Mouse (Mus musculus) fat pad, adult 2 months (tissue): ENCODE measurements around the gene Ppp1r1b.
"Not testable (repeated sequence)": the region's sequence is repeated elsewhere in the genome, so short reads cannot be mapped to it uniquely, and the experiment has no call there.

Experiments
- DNase-seq: peaks from one replicate; pipeline ENCODE4 v3.0.0-alpha.2; 2011; ENCODE audit warnings: low read depth, low spot score; ENCODE audit errors: extremely low read depth

The Ppp1r1b gene

DNA sequence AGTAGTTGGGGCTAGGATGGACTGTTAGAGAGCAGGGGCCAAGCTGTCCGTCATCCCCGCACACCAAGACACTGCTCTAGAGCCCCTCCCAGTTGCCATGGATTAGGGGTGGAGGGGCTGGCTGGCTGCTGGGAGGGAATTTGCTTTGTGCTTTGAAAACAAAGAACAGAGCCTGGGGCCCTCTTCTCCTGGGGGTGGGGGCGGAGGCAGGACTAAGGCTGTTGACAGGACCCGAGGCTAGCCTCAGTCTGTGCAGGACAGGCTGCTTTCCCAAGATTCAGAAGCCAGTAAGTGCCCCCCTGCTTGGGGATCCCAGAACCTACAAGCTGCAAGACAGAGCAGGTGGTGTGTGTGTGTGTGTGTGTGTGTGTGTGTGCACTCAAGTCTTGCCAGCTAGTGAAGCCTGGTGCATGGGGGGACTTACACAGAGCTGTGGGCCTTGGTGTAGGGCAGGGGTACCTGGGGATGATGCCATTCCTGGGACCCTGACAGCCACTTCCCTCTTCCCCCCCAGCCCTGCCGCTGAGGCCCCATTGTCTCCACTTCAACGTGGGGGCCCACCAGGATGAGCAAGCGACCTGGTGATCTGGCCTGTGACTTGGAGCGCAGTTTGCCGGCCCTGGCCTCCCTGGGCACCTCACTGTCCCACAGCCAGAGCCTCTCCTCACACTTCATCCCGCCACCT is 23.5 kb downstream of the Ppp1r1b start:
- no peak for DNase-seq

DNA sequence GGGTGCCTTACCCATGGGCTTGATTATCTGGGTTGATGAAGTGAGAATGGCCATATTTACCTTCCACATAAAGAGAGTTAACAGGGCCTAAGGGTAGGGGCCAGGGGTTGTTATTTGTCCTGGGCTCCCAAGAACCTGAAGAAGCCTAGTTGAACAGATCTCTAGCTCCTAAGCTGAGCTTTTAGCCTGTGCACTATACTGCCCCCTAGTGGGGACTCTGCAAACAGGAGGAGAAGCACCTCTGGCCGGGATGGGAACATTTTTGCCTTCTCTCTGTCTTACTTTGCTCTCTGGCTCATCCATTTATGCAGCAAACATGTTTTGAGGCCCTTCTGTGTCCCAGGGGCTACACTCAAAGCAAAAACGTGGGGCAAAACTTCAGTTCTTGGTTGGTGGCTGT is 24.2 kb downstream of the Ppp1r1b start:
- DNase-seq = no peak

DNA sequence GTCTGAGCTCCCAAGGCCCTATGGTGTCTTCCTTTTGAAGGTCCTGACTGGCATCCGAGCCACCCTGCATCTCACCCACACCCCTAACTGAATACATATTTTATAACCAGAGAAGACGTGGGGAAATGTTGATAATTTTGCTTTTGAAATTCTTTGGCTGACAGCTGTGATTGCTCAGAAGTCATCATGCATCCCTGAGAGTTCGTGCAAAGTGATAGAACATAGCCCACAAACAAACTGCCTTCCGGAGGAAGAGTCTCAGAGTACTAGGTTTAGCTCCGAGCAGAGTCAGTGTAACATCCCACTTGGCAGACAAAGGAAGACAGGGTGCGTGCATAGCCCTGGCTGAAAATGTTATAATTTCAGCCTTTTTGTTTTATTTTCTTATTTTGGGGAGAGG is 25.0 kb downstream of the Ppp1r1b start:
- no peak for DNase-seq

DNA sequence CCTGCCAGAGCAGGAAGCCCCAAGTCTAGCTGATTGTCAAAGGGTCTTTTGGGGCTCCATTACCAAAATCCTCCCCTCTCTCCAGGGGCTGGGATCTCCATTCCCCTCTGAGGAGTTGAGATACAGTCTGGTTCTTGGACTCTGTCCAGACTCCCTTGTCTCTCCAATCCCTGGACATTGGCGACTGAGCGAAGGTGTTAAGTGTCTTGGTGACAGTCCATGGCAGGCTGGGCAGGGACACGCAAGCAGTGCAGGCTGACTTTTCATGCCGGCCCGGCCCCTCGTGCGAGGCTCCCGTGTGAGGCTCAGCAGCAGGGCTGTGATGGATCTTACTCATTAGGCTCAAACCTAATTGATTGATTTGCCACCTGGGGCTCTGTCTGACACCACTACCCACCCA is 26.1 kb downstream of the Ppp1r1b start:
- no peak for DNase-seq

DNA sequence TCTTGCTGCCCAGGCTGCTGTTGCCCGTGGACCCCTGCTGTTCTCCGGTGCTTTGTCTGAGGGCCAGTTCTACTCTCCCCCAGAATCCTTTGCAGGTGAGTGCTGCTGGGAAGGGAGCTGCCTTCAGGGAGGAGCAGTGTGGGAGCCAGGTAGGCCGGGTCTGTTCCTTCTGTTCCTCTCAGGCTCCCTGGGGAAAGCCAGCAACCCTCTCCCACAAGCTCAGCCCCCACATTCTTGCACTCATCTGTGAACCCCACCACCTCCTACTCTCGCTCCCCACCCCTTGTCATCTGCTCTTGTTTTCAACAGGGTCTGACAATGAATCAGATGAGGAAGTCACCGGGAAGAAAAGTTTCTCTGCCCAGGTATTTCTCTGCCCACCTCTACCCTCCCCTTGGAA is 28.6 kb downstream of the Ppp1r1b start:
- DNase-seq = no peak

DNA sequence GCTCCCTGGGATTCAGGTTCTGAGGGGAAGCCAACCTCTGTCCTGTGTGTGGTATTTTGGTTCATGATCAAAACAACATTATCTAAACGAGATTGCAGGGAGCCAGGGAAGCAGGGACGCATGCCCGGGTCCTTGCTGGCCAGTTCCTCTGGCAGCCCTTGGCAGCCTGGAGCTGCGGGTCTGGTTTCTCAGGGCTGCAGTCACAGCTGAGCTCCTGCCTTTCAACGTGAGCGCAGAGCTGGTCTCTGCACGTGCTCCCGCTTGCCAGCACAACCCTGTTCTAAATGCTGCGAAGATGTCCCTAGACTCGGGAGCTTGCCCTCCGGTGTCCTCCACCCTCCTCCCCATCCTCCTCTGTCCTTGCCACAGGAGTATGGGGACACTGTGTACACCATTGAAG is 29.6 kb downstream of the Ppp1r1b start:
- no peak for DNase-seq

DNA sequence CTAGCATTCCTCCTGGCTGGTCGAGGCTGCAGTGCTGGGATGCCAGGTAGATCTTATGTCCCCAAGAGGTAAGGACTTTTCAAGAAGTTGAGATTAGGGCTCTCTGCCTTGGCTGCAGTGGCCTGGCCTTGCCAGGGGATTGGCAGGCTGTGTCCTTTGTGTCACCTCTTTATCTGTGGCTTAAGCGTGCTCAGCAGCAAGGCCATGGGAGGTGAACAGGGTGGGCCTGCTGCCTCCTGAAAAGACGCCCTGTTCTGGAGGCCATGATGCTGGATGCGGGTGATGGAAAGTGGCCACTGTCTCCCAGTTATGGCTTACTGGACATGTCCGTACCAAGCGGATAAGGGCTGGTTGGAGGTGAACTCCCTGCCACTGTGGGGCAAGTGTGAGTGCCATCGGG is 31.2 kb downstream of the Ppp1r1b start:
- DNase-seq = no peak

DNA sequence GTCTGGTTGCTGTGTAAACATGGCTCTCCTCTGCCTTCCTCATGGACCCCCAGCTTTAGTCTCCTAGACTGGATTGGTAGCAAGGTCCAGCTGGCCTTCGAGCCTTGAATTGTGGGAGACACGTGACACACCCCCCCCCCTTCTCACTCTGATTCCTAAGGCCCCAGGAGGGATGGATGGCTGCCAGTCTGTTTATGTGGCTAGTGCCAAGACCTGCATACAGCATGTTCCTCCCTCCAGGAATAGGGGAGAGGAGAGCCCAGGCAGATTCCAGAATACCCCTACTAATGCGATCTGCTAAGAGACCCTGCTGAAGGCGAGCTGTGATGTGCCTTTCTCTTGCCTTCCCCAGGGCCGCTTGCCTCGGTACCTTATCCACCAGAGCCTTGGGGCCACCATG is 31.9 kb downstream of the Ppp1r1b start:
- DNase-seq = no peak

DNA sequence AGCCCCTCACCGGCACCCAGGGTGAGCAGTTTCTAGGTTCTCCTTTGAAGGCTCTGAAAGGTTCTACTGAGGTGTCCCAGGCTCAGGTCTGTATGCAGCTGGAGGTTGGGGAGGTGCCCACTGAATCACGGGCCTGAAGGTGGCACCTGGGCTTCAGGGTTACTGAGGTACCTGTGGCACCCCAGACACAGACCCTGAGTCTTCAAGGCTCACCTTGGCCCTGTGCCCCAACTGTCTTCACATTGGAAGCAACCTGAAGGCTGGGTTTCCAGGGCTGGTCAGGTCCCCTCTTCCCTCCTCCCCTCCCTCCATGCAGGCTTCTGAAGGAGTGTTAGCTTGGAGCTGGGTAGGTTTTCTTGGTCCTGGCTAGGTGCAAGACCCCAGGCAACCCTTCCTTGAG is 33.4 kb downstream of the Ppp1r1b start:
- DNase-seq = no peak

DNA sequence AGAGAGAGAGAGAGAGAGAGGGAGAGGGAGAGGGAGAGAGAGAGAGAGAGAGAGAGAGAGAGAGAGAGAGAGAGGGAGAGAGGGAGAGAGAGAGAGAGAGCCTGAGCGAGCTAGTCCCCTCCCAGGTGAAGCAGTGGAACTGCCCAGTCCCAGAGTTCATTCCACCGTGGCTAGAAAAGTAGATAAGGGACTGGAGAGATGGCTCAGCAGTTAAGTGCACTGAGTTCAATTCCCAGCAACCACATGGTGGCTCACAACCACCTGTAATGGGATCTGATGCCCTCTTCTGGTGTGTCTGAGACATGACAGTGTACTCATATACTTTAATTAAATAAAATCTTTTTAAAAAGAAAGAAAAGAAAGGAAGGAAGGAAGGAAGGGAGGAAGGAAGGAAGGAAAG is 34.2 kb downstream of the Ppp1r1b start:
- not testable (repeated sequence) for DNase-seq

DNA sequence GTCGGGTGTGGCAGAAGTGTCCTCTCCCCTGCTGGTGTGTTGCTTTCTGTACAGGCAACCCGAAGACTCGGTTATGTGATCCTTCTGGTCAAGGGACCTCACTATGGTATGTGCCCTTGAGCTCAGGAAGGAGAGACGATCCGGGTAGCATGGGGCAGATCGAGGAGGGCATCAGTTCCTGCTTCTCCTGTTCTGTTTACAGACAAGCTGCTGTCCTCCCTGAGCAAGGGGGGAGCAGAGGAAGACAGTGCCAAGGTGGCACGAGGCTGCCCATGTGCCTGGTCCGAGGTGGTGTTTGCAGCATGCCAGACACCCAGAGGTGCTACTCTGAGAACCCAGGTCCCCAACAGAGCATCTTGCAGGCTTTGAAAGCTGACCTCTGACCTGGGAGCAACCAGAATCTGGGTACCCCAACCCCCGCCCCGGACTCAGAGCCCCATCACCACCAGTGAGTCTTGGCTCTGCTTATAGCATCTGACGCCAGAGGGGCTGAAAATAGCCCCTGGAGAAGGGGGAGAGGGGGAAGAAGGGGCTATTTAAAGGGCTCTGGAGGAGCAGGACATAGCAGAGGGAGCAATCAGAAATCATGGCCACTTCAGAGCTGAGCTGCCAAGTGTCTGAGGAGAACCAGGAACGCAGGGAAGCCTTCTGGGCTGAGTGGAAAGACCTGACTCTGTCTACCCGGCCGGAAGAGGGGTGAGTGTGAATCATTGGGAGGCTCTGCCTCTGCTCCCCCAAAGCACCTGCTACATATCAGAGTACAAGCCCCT is 35.2 kb downstream of the Ppp1r1b start, which contains the start of gene Tcap:
Gene Tcap, plus strand, starts transcription at position 551 of the 770 bp plus-strand sequence.
- no peak for DNase-seq

DNA sequence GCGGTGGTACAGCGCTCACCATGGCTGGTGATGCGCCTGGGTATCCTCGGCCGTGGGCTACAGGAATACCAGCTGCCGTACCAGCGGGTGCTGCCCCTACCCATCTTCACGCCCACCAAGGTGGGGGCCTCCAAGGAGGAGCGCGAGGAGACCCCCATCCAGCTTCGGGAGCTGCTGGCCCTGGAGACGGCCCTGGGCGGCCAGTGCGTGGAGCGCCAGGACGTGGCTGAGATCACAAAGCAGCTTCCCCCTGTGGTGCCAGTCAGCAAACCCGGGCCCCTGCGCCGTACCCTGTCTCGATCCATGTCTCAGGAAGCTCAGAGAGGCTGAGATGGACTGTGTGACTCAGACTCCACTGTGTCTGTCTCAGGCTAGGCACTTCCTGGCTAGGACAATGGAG is 36.0 kb downstream of the Ppp1r1b start:
- DNase-seq = no peak

DNA sequence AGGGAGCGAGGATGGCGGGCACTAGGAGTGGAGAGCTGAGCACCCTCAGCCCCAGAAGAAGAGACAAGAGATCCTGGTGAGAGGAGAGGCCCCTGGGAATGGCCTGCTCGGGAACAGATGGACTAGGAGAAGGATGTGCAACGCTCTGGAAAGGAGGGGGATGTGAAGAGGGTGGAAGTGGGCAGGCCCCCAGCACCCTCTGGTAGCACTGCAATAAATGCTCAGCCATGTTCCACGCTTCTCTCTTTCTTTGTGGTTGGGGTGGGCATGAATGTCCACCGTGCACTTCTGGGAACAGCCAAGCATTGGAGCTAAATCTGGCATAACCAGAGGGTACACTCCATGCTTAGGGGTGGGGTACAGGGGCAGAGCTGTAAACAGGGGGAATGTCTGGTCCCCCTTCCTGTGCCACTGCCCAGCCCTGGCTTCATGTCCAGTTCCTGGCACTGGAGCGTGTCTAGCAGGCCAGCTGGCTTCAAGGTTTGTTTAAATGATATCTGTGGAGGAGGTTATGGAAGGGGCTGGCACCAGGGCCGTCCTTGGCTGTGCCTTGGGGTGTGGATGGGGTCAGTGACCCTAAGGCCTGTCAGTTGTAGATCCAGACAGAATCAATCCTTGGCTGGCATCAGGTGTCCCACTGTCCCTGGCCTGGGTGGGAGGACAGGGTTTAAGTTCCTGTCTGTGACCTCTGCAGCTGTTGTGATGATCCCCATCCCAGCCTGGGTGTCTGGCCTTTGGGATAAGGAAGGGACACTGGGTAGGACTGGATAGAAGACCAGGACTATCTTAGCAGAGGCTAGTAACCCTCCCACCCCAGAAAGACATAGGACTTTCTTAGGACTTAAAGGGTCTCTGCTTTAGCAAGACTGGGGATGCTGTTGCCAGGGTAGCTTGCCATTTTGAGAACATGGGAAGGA is 36.8 kb downstream of the Ppp1r1b start:
- no peak for DNase-seq

DNA sequence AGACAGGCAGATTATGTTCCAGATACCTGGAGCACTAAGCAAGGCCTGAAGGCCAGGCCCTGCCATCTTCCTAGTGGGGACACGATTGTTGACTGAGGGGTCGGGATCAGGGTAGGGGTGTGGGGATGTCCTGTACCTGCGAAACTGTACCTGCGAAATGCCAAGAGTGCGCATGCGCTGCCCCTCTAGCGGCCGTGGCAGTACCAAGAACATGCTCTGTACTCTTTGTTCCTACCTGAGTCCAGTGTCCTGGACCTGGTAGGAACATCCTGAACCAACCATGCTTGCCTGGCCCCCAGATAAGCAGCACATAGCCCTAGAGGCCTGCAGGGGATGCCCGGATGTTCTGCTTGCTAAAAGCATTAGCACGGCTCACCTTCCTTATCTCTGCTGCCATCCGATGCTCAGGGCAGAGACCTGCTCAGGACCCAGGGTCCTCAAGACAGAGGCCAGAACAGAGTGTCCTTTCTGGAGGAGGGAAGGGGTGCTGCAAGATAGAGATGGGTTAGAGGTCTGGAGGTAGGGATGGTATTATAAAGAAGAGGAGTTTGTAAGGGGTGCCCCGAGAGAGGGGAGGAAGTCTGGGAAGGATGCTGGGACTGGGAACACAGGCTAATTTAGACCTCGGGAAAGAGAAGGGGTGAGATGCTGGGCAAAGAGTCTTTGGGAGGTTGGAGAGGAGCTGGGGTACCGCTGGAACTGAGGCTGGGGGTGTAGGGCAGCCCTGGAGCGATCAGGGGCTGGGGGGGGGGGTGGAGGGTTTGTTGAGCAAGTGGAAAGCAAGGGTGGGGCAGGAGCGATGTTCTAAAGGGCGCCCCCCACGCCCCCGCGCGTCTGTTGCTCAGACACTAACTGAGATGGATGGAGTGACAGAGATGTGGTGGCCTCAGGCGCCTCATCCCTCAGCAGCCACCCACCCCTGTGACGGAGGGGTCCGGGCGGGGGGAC is 37.7 kb downstream of the Ppp1r1b start, which contains the start of gene Pnmt:
Gene Pnmt, plus strand, starts transcription at position 813 of the 948 bp plus-strand sequence.
- no peak for DNase-seq

DNA sequence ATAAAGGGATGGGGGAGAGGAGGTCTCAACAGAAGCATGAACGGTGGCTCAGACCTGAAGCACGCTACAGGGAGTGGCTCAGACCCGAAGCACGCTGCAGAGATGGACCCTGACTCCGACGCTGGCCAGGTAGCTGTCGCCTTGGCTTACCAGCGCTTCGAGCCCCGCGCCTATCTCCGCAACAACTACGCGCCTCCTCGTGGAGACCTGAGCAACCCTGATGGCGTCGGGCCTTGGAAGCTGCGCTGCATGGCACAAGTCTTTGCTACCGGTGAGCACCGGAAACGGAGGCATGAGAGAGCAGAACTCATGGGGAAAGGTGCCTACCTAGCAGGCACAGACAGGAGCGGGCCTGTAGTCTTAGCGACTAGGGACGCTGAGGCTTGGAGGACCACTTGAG is 38.4 kb downstream of the Ppp1r1b start:
- DNase-seq = no peak

DNA sequence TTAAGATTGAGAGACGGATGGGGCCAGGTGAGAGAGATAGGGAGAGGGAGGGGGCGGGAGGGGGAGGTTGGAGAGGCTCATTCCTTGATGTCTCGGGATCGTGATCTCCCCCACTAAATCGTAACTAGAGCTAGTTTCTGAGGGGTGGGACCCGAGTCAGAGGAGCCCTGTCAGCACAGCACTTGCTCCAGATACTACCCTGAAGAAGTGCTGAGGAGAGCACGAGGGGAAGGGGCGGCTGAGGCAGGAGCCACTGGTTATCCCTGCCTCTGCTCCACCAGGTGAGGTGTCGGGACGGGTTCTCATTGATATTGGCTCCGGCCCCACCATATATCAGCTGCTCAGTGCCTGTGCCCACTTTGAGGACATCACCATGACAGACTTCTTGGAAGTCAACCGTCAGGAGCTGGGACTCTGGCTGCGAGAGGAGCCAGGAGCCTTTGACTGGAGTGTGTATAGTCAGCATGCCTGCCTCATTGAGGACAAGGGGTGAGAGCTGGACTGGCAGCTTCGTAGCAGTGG is 38.9 kb downstream of the Ppp1r1b start:
- DNase-seq = no peak

DNA sequence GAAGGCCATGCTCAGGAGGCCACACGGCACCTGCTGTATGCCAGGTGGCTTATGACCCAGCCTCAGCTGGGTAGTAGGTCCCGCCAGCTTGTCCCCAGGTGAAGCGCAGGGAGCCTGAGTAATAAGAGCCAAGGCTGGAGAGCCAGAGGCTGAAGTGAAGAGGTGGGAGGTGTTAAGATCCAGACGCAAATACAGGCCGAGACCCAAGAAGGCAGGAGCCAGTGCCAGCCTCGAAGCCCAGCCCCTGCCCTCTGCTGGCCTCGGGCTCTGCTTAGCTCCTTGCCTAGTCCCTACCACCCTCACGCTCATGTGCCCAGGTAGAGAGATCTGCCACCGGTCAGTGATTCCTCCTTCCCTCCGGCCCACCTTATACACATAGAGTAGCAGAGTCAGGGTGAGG is 40.1 kb downstream of the Ppp1r1b start:
- no peak for DNase-seq

DNA sequence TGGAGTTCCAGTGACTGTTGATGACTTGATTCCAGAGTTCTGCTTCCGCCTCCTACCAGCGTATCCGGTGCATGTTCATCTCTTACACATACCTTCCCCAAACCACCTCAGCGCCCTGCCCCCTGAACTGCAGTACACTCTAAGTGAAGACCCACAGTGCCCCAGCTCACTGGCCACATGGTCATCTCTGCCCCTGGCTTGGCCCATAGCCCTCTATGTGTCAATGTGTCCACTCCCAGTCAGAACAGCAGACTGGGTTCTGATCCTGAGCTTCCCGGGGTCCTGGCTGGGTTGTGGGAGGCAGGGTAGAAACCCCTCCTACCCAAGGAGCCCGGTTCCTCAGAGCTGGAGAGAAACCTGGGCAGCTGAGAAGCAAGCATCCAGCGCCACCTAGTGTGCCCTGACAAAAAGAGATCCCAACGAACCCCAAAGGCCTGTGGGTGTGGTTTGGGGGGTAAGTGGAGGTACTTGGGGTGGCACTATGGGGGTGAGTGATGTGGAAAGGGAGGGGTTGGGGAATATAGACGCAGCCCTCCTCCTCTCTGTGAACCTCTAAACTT is 41.1 kb downstream of the Ppp1r1b start:
- DNase-seq = no peak

DNA sequence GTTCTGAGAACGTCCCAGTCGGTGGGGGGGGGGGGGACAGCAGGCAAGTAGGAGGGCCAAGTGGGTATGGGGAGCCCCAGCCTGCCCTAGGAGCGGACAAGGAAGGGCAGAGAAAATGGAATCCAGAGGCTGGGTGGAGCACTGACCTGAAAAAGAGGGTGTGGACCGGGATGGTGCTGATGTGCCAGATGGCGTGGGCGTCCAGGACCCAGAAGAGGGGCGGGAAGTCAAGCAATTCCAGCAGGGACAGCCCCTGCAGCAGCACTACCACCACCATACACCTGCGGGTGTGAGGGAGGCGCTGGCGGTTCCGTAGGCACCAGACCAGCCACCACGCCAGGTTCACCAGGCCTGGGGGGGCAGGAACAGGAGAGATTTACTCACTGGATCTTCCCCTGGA is 41.9 kb downstream of the Ppp1r1b start:
- DNase-seq = no peak

DNA sequence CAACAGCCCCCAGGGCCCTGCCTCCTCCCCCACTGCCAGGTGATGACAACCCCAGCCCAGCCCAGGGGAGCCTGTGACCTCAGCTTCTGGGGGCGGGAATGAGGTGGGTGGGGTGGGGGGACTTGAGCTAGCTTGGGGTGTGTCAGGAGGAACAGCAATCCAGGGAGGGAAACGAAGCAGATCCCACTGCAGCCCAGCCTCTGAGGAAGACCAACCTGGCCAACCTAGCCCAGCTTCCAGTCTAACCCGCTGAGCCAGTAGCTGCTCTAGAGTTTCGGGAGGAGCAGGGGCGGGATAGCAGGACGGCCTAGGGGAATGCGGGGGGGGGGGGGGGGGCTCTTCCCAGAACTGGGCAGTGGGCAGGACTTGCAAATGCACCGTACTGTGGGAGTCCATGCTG is 43.8 kb downstream of the Ppp1r1b start:
- no peak for DNase-seq
